Mouse (Mus musculus) urinary bladder, adult 2 months (tissue): Measurements from ENCODE around the gene Cwc25. TPM values are rescaled to one million over a fixed set of nuclear protein-coding genes. Genes with fewer than 3 reads are reported as not detected.

Experiments used
- DNase-seq: peaks from one replicate; pipeline ENCODE4 v3.0.0; 2022; ENCODE audit warnings: low spot score
- polyA plus RNA-seq: library from polyadenylated mRNA; depleted of rRNA; stranded (reverse); fragments of >200 nt; gene quantifications from 2 replicates; pipeline ENCODE4 v1.2.3, GENCODE M21; 2012; rRNA removed

Gene Cwc25
- polyA plus RNA-seq, 1 experiment, result 16.6 TPM

GRCm38 (mm10) chr11:97700003-97700745 is 66.2 kb downstream of the Cwc25 start, which contains the start of gene Pcgf2:
Gene Pcgf2, minus strand, starts transcription at chr11:97700497.
- peak; percentile 80 for DNase-seq

DNA sequence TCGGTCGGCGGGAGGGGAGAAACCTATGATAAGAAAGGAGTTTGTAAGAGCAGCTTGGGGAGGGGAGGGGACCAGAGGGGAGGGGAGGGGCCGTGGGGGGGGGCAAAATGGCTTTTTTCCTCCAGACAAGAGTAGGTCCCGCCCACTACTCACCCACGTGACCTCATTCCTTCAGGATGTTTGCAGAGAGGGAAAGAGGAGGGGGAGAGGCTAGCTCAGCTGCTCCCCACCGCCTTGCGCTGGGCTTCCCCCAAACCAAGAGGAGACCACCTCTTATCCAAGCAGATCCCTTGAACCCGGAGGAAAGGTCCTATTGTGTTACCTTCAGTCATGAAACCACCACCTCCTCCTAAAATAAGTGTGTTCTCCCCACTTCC is 66.7 kb downstream of the Cwc25 start:
- DNase-seq, result peak; percentile 57

DNA sequence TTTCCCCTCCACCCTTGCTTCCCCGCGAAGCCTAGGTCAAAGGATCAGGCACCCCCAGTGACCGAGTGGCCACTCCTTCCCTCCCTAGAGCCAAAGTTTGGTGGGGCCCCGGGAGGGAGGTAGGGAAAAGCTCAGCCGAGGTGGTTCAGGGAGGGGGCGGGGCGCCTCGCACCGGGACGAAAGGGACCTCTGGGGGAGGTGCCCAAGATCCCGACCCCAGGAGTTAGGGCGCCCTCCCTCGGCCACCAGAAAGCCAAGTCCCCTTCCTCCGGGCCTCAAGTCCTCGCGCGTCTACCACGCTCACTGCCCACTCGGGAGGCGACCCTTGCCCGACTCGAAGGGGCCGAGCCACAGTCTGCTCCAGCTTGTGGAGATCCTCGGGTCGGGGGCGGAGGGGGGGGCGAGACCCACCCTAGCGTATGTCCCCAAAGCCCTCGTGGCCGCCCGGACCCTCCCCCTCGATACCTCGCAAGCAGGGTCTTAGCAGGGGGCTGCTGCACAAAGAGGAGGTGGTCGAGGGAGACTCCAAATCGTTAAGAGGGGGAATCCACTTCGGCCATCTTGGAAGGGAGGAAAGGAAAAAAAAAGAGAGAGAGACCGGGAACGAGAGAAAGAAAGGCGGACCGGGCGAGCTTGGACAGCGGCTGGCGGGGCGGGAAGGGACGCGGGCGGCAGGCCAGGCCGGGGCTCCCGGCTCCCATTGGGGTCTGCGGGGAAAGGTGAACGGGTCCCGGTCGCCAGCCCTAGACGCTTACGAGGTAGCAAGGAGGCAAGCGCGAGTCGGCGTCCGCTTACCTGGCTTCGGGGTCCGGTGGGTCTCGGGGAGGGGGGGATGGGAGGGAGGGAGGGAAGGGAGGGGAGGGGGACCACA is 67.4 kb downstream of the Cwc25 start:
- peak; percentile 66 for DNase-seq

DNA sequence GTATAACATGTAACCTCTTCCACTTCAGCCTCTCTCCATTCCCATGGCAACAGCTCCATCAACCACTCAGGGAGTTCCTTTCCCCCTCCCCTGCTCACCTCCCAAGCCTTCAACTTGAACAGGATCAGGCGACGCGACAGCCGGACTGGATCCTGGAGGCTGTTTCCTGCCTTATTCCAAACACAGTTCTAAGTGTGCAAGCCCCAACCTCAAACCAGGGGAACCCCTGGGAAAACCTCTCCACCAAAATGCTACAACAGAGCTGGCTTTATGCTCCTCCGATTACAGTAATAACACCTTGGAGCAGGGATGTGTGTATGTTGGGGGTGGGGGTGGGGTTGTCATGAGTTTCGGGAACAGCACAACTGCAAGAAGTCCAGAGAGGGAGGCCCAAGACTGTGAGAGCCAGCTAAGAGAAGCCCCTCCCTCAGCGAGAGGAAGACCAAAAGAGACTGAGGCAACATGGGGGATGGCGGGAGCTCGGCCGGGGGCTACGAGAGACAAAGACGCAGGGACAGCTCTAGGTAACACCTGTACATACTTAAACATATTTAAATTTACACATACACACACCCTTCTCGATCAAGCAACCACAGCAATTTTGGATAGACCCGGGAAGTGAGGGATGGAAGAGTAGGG is 68.3 kb downstream of the Cwc25 start:
- no peak for DNase-seq

GRCm38 (mm10) chr11:97697199-97697890 is 69.0 kb downstream of the Cwc25 start:
- DNase-seq, result no peak

- DNase-seq, result no peak
Observed at GRCm38 (mm10) chr11:97696669-97697068, 69.7 kb downstream of the Cwc25 start.

GRCm38 (mm10) chr11:97695712-97696401 is 70.5 kb downstream of the Cwc25 start:
- no peak for DNase-seq

Other genes with a start within 250 kb of the Cwc25 start
- 1.4 and 1.6 TPM in 2 replicates for gene Srcin1, start 190.4 kb downstream of the Cwc25 start, polyA plus RNA-seq
- 0.77 and 0.80 TPM in 2 replicates for gene Epop, start 136.9 kb downstream of the Cwc25 start, polyA plus RNA-seq
- gene Mllt6, start 103.1 kb downstream of the Cwc25 start, polyA plus RNA-seq, result 30.2 and 37.2 TPM in 2 replicates
- 55.7 and 56.2 TPM in 2 replicates for gene Cisd3, start 80.7 kb downstream of the Cwc25 start, polyA plus RNA-seq
- gene Pcgf2, start 66.1 kb downstream of the Cwc25 start, polyA plus RNA-seq, result 41.1 and 46.4 TPM in 2 replicates
- 264 and 322 TPM in 2 replicates for gene Psmb3, start 63.2 kb downstream of the Cwc25 start, polyA plus RNA-seq
- gene Pip4k2b, start 21.9 kb downstream of the Cwc25 start, polyA plus RNA-seq, result 17.2 and 19.1 TPM in 2 replicates
- 0.13 and 0.41 TPM in 2 replicates for gene 1700001P01Rik, start 9.4 kb upstream of the Cwc25 start, polyA plus RNA-seq
- gene Rpl23, start 15.9 kb upstream of the Cwc25 start, polyA plus RNA-seq, result 911 and 1,027 TPM in 2 replicates
- 101 and 108 TPM in 2 replicates for gene Lasp1, start 32.4 kb upstream of the Cwc25 start, polyA plus RNA-seq
- 3.8 and 5.6 TPM in 2 replicates for gene B230217C12Rik, start 74.2 kb upstream of the Cwc25 start, polyA plus RNA-seq
- gene Fbxo47, start 117.6 kb upstream of the Cwc25 start, polyA plus RNA-seq, result 0.28 and 0.40 TPM in 2 replicates
- 3.6 and 5.3 TPM in 2 replicates for gene Plxdc1, start 219.9 kb upstream of the Cwc25 start, polyA plus RNA-seq
- 3.2 and 3.9 TPM in 2 replicates for gene Arl5c, start 229.6 kb upstream of the Cwc25 start, polyA plus RNA-seq